Mouse (Mus musculus): ENCODE measurements at regions not wholly inside any gene's neighbourhood (a gene's known extent, or its start where the extent isn't known, plus 50 kb on each side); places are given as distances from the start of the nearest gene placed in this dataset.

- no peaks in the 10 kb centered on the region for H3K27me3 ChIP-seq (ENCODE audit: control insufficient read depth, insufficient read depth, low read length)
- H3K4me1 ChIP-seq (ENCODE audit: control insufficient read depth, insufficient read depth, low read length) = no peaks in the 10 kb centered on the region
- H3K27ac ChIP-seq (ENCODE audit: low read depth, low read length) = no peak overlapping the region
- H3K4me2 ChIP-seq (replicated peaks; ENCODE audit: low read depth, low read length) = no peak overlapping the region
- H3K9me3 ChIP-seq (ENCODE audit: control insufficient read depth, low read length) = no peaks in the 10 kb centered on the region
- ATAC-seq (ENCODE audit: low FRiP score, low TSS enrichment) = no peak
- H3K4me3 ChIP-seq (ENCODE audit: low read length) = no peak overlapping the region
- H3K9ac ChIP-seq (ENCODE audit: low read depth, low read length) = no peak overlapping the region
- WGBS = 62% methylated on average over 2 of the region's 2 CpGs
- H3K36me3 ChIP-seq (ENCODE audit: control insufficient read depth, insufficient read depth, low read length) = no peaks in the 10 kb centered on the region
Measured at GRCm38 (mm10) chr3:61740088-61740487, 374.3 kb upstream of the B430305J03Rik start.

GRCm38 (mm10) chr3:61738528-61738927, 372.8 kb upstream of the B430305J03Rik start:
- Histone ChIP-seq H3K4me2 (replicated peaks; ENCODE audit: low read depth, low read length) (no peak overlapping the region), H3K27me3 (ENCODE audit: control insufficient read depth, insufficient read depth, low read length) (no peaks in the 10 kb centered on the region), H3K4me1 (ENCODE audit: control insufficient read depth, insufficient read depth, low read length) (no peaks in the 10 kb centered on the region), H3K4me3 (ENCODE audit: low read length) (no peak overlapping the region), H3K27ac (ENCODE audit: low read depth, low read length) (no peak overlapping the region), H3K36me3 (ENCODE audit: control insufficient read depth, insufficient read depth, low read length) (no peaks in the 10 kb centered on the region), H3K9me3 (ENCODE audit: control insufficient read depth, low read length) (no peaks in the 10 kb centered on the region), H3K9ac (ENCODE audit: low read depth, low read length) (no peak overlapping the region)
- 78% methylated on average over 1 of the region's 1 CpGs for WGBS
- no peak for ATAC-seq (ENCODE audit: low FRiP score, low TSS enrichment)

DNA sequence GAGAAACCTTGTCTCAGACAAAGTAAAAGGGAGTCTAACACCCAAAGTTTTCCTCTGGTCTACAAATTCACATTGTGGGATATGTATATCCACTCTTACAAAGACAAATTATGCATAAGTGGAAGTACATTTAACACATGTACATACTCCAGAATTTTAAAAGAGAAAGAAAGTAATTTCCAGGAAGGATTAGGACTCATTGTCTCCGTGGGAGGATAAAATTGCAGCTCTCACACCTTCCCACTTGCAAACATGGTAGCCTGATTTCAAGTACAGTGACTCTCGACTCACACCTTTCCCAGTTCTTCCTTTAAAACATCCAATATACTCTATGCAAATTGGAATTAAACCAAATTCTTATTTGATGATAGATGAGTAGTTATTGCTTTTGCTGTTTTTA, 351.0 kb upstream of the B430305J03Rik start:
- no peak overlapping the region for H3K27ac ChIP-seq (ENCODE audit: low read depth, low read length)
- no peaks in the 10 kb centered on the region for H3K9me3 ChIP-seq (ENCODE audit: control insufficient read depth, low read length)
- no peak overlapping the region for H3K4me2 ChIP-seq (replicated peaks; ENCODE audit: low read depth, low read length)
- 75% methylated on average over 2 of the region's 2 CpGs for WGBS
- H3K4me3 ChIP-seq (ENCODE audit: low read length) = no peak overlapping the region
- H3K36me3 ChIP-seq (ENCODE audit: control insufficient read depth, insufficient read depth, low read length) = no peaks in the 10 kb centered on the region
- H3K27me3 ChIP-seq (ENCODE audit: control insufficient read depth, insufficient read depth, low read length) = no peaks in the 10 kb centered on the region
- no peaks in the 10 kb centered on the region for H3K4me1 ChIP-seq (ENCODE audit: control insufficient read depth, insufficient read depth, low read length)
- ATAC-seq (ENCODE audit: low FRiP score, low TSS enrichment) = no peak
- no peak overlapping the region for H3K9ac ChIP-seq (ENCODE audit: low read depth, low read length)

GRCm38 (mm10) chr3:61687933-61688705, 322.4 kb upstream of the B430305J03Rik start:
- no peak overlapping the region for H3K27ac ChIP-seq (ENCODE audit: low read depth, low read length)
- H3K4me3 ChIP-seq (ENCODE audit: low read length) = no peak overlapping the region
- H3K36me3 ChIP-seq (ENCODE audit: control insufficient read depth, insufficient read depth, low read length) = no peaks in the 10 kb centered on the region
- WGBS = 68% methylated on average over 4 of the region's 4 CpGs
- H3K4me2 ChIP-seq (replicated peaks; ENCODE audit: low read depth, low read length) = no peak overlapping the region
- no peaks in the 10 kb centered on the region for H3K27me3 ChIP-seq (ENCODE audit: control insufficient read depth, insufficient read depth, low read length)
- no peaks in the 10 kb centered on the region for H3K4me1 ChIP-seq (ENCODE audit: control insufficient read depth, insufficient read depth, low read length)
- H3K9ac ChIP-seq (ENCODE audit: low read depth, low read length) = no peak overlapping the region
- ATAC-seq (ENCODE audit: low FRiP score, low TSS enrichment) = peak; percentile 78; the same call in 1 of the 2 replicates
- H3K9me3 ChIP-seq (ENCODE audit: control insufficient read depth, low read length) = no peaks in the 10 kb centered on the region

DNA sequence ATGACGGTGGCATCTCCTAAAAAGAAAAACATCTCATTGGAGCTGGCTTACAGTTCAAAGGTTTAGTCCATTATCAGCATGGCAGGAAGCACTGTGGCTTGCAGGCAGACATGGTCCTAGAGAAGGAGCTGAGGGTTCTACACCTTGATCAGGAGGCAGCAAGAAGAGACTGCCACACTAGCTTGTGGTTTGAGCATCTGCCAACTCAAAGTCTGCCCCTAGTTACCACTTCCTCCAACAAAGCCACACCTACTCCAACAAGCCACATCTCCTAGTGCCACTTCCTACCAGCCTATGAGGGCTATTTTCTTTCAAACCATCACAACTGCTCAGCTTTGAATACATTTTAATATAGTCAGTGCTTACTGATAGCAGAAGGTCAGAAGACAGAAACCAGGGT, 305.1 kb upstream of the B430305J03Rik start:
- Histone ChIP-seq H3K9ac (ENCODE audit: low read depth, low read length) (no peak overlapping the region), H3K9me3 (ENCODE audit: control insufficient read depth, low read length) (no peaks in the 10 kb centered on the region), H3K36me3 (ENCODE audit: control insufficient read depth, insufficient read depth, low read length) (no peaks in the 10 kb centered on the region), H3K4me3 (ENCODE audit: low read length) (no peak overlapping the region), H3K4me2 (replicated peaks; ENCODE audit: low read depth, low read length) (no peak overlapping the region), H3K4me1 (ENCODE audit: control insufficient read depth, insufficient read depth, low read length) (no peaks in the 10 kb centered on the region), H3K27ac (ENCODE audit: low read depth, low read length) (no peak overlapping the region), H3K27me3 (ENCODE audit: control insufficient read depth, insufficient read depth, low read length) (no peaks in the 10 kb centered on the region)
- WGBS = 79% methylated on average over 1 of the region's 1 CpGs
- no peak for ATAC-seq (ENCODE audit: low FRiP score, low TSS enrichment)

DNA sequence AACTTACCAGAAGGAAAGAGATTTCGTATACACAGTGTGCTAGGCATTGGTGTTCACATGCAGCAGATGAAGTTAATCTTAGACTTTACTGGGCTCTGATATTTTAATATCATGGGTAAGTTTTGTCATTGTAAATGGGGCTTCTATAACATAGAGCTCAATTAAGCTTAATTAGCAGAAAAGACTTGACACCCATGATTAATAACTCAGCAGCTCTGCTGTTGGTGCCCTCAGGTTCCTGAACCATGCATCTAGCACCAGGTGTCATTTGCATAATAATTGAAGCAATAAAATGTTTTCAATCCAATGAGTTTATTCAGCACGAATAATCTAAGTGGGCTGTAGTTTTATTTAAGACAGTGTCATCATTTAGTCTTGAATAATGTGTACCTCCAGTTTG, 290.4 kb upstream of the B430305J03Rik start:
- H3K36me3 ChIP-seq (ENCODE audit: control insufficient read depth, insufficient read depth, low read length) = no peaks in the 10 kb centered on the region
- H3K4me1 ChIP-seq (ENCODE audit: control insufficient read depth, insufficient read depth, low read length) = no peaks in the 10 kb centered on the region
- H3K27ac ChIP-seq (ENCODE audit: low read depth, low read length) = no peak overlapping the region
- ATAC-seq (ENCODE audit: low FRiP score, low TSS enrichment) = no peak
- no peak overlapping the region for H3K4me3 ChIP-seq (ENCODE audit: low read length)
- H3K9ac ChIP-seq (ENCODE audit: low read depth, low read length) = no peak overlapping the region
- H3K9me3 ChIP-seq (ENCODE audit: control insufficient read depth, low read length) = no peaks in the 10 kb centered on the region
- H3K4me2 ChIP-seq (replicated peaks; ENCODE audit: low read depth, low read length) = no peak overlapping the region
- H3K27me3 ChIP-seq (ENCODE audit: control insufficient read depth, insufficient read depth, low read length) = no peaks in the 10 kb centered on the region
- 82% methylated on average over 2 of the region's 2 CpGs for WGBS

DNA sequence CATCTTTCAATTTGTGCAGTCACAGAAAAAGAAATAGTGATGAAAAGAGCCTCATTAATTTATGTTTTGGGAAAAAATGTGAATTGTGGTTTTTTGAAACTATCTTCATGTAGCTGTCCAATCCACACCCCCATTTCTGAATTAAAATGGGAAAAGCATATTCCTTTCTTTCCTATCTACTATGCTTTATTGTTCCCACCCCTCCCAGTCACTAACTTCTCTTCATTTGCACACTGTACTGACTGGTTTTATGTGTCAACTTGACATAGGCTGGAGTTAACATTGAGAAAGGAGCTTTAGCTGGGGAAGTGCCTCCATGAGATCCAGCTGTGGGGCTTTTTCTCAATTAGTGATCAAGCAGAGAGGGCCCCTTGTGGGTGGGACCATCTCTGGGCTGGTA, 262.8 kb upstream of the B430305J03Rik start:
- H3K4me3 ChIP-seq (ENCODE audit: low read length) = no peak overlapping the region
- H3K27me3 ChIP-seq (ENCODE audit: control insufficient read depth, insufficient read depth, low read length) = no peaks in the 10 kb centered on the region
- no peaks in the 10 kb centered on the region for H3K4me1 ChIP-seq (ENCODE audit: control insufficient read depth, insufficient read depth, low read length)
- H3K27ac ChIP-seq (ENCODE audit: low read depth, low read length) = no peak overlapping the region
- no peaks in the 10 kb centered on the region for H3K36me3 ChIP-seq (ENCODE audit: control insufficient read depth, insufficient read depth, low read length)
- H3K9me3 ChIP-seq (ENCODE audit: control insufficient read depth, low read length) = no peaks in the 10 kb centered on the region
- no peak overlapping the region for H3K4me2 ChIP-seq (replicated peaks; ENCODE audit: low read depth, low read length)
- no peak for ATAC-seq (ENCODE audit: low FRiP score, low TSS enrichment)
- no peak overlapping the region for H3K9ac ChIP-seq (ENCODE audit: low read depth, low read length)

- H3K4me2 ChIP-seq (replicated peaks; ENCODE audit: low read depth, low read length) = no peak overlapping the region
- H3K9ac ChIP-seq (ENCODE audit: low read depth, low read length) = no peak overlapping the region
- H3K27ac ChIP-seq (ENCODE audit: low read depth, low read length) = no peak overlapping the region
Measured at GRCm38 (mm10) chr3:61628099-61628498, 262.3 kb upstream of the B430305J03Rik start.

DNA sequence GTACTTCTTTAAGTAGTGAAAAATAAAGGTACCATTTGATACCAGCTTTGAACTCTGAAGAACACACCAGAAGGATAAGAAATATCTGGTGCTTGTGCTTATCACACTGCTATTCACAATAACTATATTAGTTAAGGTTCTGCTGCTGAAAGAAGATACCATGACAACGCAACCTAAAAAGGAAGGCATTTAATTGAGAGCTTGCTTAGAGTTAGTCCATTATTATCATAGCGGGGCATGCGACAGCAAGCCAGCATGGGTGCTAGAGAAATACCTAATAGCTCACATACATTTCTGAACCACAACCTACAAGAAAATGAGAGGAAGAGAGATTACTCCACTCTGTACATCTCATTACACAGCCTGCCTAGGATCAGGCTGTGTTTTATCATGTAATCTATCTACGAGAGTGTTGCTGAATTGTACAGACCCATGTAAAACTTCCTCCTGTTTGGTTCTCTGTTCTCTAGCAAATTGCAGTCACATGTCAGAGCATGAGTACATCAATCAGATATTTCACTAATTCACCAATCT, 258.3 kb upstream of the B430305J03Rik start:
- Histone ChIP-seq H3K4me1 (ENCODE audit: control insufficient read depth, insufficient read depth, low read length) (no peaks in the 10 kb centered on the region), H3K27me3 (ENCODE audit: control insufficient read depth, insufficient read depth, low read length) (no peaks in the 10 kb centered on the region), H3K36me3 (ENCODE audit: control insufficient read depth, insufficient read depth, low read length) (no peaks in the 10 kb centered on the region), H3K4me2 (replicated peaks; ENCODE audit: low read depth, low read length) (no peak overlapping the region), H3K9me3 (ENCODE audit: control insufficient read depth, low read length) (no peaks in the 10 kb centered on the region), H3K4me3 (ENCODE audit: low read length) (no peak overlapping the region), H3K9ac (ENCODE audit: low read depth, low read length) (no peak overlapping the region), H3K27ac (ENCODE audit: low read depth, low read length) (no peak overlapping the region)
- WGBS = 92% methylated on average over 4 of the region's 4 CpGs
- ATAC-seq (ENCODE audit: low FRiP score, low TSS enrichment) = no peak

More at GRCm38 (mm10) chr3:61628099-61628498, 262.3 kb upstream of the B430305J03Rik start:
- H3K4me3 ChIP-seq (ENCODE audit: low read length) = no peak overlapping the region
- no peaks in the 10 kb centered on the region for H3K4me1 ChIP-seq (ENCODE audit: control insufficient read depth, insufficient read depth, low read length)
- H3K36me3 ChIP-seq (ENCODE audit: control insufficient read depth, insufficient read depth, low read length) = no peaks in the 10 kb centered on the region
- no peak for ATAC-seq (ENCODE audit: low FRiP score, low TSS enrichment)
- no peaks in the 10 kb centered on the region for H3K9me3 ChIP-seq (ENCODE audit: control insufficient read depth, low read length)
- H3K27me3 ChIP-seq (ENCODE audit: control insufficient read depth, insufficient read depth, low read length) = no peaks in the 10 kb centered on the region
- 72% methylated on average over 3 of the region's 3 CpGs for WGBS
